Mouse (Mus musculus) layer of hippocampus, adult 9-11 months (tissue): ENCODE results near the gene Fry.

Experiments used
- DNase-seq: peaks from one replicate; pipeline ENCODE4 v3.0.0; 2022

Fry gene

GRCm38 (mm10) chr5:150118455-150119241 is at the start of gene Fry:
Gene Fry, plus strand, starts transcription at chr5:150118645.
- peak; percentile 96 for DNase-seq

- DNase-seq, result peak; percentile 52
Observed at GRCm38 (mm10) chr5:150070086-150070485, 48.4 kb upstream of the Fry start.

GRCm38 (mm10) chr5:150071738-150072137 is 46.7 kb upstream of the Fry start:
- DNase-seq, result no peak

- DNase-seq, result no peak
Observed at GRCm38 (mm10) chr5:150079866-150080797, 38.3 kb upstream of the Fry start.

GRCm38 (mm10) chr5:150082696-150083095 is 35.7 kb upstream of the Fry start:
- no peak for DNase-seq

GRCm38 (mm10) chr5:150083190-150083589 is 35.3 kb upstream of the Fry start:
- DNase-seq, result no peak

GRCm38 (mm10) chr5:150097620-150098019 is 20.8 kb upstream of the Fry start:
- peak; percentile 23 for DNase-seq

GRCm38 (mm10) chr5:150098754-150099153 is 19.7 kb upstream of the Fry start:
- DNase-seq, result no peak

GRCm38 (mm10) chr5:150101789-150102188 is 16.7 kb upstream of the Fry start:
- no peak for DNase-seq

- no peak for DNase-seq
Observed at GRCm38 (mm10) chr5:150106358-150106757, 12.1 kb upstream of the Fry start.

GRCm38 (mm10) chr5:150111236-150111635 is 7.2 kb upstream of the Fry start:
- no peak for DNase-seq

- no peak for DNase-seq
Observed at GRCm38 (mm10) chr5:150114007-150114406, 4.4 kb upstream of the Fry start.

GRCm38 (mm10) chr5:150114778-150115177 is 3.7 kb upstream of the Fry start:
- DNase-seq, result no peak

- no peak for DNase-seq
Observed at GRCm38 (mm10) chr5:150115271-150116092, 3.0 kb upstream of the Fry start.

GRCm38 (mm10) chr5:150116216-150116905 is 2.1 kb upstream of the Fry start:
- DNase-seq, result no peak

- no peak for DNase-seq
Observed at GRCm38 (mm10) chr5:150116906-150117216, 1.6 kb upstream of the Fry start.

GRCm38 (mm10) chr5:150118124-150118454 is 356 bp upstream of the Fry start:
- DNase-seq, result no peak

GRCm38 (mm10) chr5:150120676-150121075 is 2.2 kb downstream of the Fry start:
- no peak for DNase-seq

GRCm38 (mm10) chr5:150122095-150122494 is 3.6 kb downstream of the Fry start:
- DNase-seq, result no peak

GRCm38 (mm10) chr5:150122571-150122970 is 4.1 kb downstream of the Fry start:
- DNase-seq, result peak; percentile 63

GRCm38 (mm10) chr5:150125920-150126319 is 7.5 kb downstream of the Fry start:
- DNase-seq, result no peak

GRCm38 (mm10) chr5:150128432-150128831 is 10.0 kb downstream of the Fry start:
- peak; percentile 56 for DNase-seq

- DNase-seq, result no peak
Observed at GRCm38 (mm10) chr5:150130144-150130543, 11.7 kb downstream of the Fry start.
